Mouse (Mus musculus) urinary bladder, adult 18-20 months (tissue): ENCODE data around the gene Hmgb1.
A peak's percentile ranks its signal among the peaks of the same experiment; 100 is the strongest.

Source experiments
- DNase-seq, 2 experiments: peaks; one replicate each; pipeline ENCODE4 v3.0.0; 2022; ENCODE audit warnings: low spot score in 2 of 2, mixed read lengths in 2 of 2

Gene Hmgb1

DNA sequence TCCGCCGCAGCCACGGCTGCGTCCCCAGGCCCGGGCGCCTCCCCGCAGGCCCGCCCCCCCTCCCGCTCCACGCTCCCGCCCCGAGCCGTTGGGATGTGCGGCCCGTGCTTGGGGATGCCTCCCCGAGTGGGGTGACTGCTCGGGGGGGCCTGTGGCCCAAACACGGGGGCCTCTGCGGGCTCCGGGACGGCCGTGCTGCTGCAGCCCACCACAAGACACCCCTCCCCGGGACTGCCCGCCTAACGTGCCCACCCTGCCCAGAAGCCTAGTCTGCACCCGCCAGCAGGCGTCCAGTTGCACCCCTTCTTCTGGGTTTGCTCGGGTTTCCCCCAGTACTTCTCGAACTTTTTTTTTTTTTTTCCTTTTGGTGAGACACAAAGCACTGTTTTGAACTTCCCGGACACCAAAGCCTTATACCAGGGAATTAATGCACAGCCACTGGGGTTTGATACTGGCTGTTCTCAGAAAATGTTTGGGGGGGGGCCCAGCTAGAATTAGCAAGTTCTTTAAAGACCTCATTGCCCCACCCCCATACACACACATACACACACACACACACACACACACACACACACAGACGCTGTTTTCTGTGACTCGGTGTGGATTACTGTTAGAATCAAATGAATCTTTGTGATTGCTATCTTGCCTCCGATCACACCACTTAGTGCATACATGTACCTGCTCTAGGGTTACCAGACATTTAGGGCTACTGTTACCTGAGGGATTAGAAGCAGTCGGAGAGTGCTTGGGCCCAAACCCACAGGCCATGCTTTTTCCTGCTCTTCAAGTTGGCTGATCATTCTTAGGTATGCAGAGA, 130.7 kb downstream of the Hmgb1 start:
- no peak for DNase-seq

DNA sequence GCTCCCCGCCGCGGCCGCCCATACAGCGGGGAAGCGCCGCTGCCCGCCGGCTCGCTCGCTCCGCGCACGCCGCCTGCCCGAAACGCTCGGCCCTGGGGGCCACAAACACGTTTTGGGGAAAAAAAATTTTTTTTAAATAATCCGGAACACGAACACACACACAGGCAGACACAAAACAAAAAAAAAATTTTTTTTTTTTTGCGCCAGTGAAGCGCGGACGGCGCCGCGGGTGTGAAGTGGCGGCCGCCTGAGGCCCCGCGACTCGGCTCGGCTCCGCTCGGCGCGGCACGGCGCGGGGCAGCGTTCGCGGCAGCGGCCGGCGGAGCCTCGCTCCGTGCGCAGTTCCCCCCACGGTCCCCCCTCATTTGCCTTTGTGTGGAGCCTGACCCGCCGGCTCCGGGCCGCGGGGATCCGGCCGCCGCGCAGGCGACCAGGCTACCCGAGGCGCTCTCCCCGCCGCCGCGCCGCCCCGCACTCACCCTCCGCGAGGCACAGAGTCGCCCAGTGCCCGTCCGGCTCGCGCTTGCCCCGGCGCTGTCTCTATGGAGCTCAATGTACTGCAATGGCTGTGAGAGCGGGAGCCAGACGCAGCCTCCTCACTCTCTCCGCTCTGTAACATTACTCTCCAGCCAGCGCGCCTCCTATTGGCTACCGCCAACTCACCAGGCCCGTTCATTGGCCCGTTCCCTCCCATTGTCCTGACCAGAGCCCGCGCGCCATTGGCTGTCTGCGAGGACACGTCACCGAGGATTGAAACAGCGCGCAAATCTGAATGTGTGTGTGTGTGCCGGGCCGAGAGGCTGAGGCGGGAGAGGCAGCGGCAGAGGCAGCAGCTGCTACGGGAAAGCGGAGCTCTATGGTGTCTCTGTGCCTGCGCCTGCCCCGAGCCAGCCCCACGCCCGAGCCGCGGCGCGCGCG, 131.6 kb downstream of the Hmgb1 start:
- DNase-seq = peak; percentile 96 to 98

DNA sequence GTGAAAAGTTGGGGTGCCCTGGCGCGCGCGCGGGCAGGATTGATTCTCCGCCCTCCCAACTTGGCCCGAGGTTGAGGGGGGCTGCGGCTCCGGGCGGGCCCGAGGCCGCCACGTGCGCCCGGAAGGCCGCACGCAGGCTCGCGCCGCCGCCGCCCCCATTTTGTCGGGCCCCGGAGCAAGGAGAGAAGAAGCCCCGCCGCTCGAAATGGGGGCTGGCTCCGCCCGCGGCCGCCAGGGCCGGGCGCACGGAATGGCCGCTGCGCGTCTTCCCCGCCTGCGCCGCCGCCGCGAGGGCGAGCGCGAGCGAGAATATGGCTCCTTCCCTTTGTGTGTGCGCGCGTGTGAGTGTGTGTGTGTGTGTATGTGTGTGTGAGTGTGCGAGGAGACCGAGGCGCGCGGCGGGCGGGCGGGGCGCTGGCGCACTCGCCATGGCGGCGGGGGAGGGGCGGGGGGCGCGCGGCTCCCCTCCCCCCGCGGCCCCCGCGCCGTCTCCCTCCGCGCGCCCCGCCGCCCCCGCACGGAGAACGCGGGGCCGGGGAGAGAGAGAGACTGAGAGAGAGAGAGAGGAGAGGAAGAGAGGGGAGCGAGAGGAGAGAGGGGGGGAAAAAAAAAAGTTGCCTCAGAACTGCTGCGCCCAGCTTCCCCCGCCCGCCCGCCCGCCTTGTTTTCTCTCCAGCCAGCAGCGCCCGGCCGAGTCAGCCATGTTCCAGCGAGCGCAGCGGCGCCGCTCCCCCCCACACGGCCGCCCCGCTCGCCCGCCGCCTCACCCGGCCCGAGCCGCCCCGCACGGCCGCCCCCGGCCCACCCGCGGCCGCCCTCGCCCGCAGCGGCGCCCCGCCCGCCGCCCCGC, 132.5 kb downstream of the Hmgb1 start:
- peak; percentile 67 to 75 for DNase-seq

DNA sequence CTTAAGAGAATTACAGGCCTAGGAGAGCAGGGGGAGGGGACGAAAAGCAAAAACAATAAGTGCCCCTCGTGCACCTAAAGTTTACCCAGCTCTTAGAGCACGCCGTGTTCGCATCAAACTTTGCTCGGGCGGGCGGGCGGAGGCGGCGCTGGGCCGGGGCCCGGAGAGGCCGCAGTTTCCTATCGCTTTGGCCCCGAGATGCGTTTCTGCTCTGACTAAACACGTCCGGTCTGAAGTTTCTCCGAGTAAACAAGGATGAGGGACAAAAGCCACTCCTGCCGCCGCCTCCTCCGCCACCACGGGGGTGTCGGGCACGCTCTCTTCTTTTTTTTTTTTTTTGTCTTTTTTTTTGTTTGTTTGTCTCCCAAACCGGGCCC, 133.1 kb downstream of the Hmgb1 start:
- DNase-seq = peak in 1 of 2 experiments; percentile 55

DNA sequence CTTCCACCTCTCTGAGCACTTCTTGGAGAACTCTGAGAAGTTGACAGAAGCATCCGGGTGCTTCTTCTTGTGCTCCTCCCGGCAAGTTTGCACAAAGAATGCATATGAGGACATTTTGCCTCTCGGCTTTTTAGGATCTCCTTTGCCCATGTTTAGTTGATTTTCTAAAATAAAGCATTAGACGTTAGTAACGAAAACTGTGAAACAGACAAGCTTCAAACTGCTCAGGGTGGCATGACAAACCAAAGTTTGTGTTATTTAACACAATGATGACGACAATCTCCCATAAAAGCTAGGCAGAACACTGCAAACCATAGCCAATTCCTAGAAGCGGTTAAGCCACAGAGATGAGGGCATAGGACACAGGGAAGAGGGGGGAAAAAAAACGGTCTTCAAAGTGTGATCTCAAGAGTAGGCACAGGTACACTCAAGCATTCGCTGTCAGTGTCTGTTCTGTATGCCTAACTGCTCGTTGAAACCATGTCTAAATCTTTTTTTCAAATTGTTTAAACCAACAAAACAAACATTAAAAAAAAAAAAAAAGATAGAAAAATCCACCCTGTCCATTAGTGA, 133.6 kb downstream of the Hmgb1 start:
- DNase-seq = no peak

DNA sequence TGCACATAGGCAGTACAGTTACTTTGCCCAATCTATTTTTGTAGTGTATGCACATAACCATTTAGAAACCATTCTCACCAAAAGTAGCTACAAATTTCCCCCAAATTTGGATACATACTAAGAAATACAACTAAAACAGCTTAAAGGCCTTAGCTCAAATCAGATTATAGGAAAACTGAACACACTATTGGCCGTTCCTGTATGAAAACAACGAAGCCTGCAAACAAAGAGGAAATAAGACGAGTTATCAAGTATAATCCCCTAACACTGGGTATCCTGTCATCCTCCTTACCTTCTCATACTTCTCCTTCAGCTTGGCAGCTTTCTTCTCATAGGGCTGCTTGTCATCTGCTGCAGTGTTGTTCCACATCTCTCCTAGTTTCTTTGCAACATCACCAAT, 134.9 kb downstream of the Hmgb1 start:
- no peak for DNase-seq

DNA sequence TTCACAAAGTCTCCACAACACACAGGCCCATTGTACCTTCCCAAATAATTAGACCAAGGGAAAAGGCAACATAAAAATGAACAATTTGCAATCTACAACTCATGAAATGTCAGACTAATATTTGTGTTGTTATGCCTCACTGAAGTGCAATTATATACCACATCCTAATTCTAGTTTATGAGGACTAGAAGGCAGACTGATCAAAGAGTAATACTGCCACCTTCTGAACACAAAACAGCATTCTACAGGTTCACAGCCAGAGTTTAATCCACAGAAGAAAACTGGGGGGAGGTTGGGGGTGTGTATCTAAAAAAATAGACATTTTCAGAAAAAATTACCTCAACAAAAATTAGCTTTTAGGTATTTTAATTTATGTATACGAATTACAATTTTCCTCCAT, 135.3 kb downstream of the Hmgb1 start:
- no peak for DNase-seq

DNA sequence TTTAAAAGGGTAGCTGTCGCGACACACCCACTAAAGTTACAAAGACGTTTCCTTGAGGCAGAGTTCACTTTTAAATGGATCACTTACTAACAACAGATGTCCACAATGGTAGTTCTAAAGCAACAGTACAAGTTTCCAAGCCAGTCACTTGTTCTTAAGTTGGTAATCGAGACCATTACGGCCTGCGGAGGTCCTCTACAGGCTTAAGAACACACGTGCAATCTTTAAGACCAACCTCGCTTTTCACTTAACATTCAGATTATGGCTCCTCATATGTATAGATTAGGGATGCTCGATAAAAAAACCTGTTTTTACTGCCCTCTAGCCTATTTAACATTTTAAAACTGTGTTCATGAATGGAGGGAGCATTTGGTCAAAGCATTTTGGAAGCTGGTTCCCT, 137.6 kb downstream of the Hmgb1 start:
- no peak for DNase-seq

DNA sequence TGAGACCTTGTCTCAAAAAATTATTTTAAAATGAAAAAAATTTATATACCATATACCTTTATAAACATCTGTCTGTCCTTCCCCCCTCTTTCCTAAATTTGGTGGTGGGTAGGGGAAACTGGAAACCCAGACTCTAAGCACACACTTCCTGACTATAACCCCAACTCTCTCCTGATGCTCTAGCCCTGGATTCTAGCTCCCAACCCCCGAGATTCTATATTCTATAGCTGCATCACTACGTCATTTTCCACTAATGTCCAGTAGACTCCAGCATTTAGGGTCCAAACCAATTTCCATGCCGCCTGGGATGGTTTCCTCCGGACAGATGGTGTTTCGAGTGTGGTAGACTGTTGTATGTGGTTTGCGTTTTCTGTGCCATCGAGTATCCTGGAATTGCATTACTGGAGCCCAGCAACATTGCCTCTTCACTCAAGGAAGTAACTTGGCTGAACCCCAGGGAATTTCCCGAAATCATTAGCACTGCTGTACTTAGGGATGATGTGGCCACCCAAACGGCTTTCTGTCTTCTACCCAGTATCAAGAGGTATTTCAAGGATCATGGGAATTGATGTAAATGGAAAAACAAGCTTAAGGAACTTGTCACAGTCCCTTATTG, 138.7 kb downstream of the Hmgb1 start:
- DNase-seq = no peak

DNA sequence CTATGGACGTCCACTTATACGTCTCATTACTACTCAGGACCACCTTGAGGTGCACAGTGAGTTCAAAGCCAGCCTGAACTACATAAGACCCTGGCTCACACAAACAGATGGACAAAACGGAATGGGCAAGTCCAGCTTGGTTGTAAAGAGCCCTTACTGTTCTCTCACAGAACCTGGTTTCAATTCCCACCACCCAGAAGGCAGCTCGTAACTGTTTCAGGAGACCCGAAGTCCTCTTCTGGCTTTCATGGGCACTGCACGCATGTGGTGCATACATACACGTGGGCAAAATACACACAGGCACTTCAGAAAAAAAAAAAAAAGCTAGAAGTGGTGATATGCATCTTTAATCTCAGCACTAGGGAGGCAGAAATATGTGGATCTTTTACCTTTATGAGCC, 139.2 kb downstream of the Hmgb1 start:
- DNase-seq = no peak

DNA sequence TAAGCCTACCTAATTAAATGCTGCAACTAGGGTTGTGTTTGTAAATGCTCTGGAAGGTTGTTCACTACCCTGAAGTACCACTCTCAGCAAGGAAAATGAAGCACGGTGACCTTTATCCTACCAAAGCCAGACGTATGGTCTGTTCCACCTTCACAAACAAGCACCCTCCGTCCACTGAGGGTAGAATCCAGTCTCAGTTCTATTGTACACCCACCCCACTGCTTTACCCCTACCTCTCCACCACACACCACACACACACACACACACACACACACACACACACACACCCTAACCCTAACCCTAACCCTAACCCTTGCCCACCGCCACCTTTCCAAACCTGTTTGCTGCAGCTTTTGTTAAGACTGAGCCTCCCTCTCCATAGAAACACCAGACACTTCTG, 140.2 kb downstream of the Hmgb1 start:
- DNase-seq = no peak

DNA sequence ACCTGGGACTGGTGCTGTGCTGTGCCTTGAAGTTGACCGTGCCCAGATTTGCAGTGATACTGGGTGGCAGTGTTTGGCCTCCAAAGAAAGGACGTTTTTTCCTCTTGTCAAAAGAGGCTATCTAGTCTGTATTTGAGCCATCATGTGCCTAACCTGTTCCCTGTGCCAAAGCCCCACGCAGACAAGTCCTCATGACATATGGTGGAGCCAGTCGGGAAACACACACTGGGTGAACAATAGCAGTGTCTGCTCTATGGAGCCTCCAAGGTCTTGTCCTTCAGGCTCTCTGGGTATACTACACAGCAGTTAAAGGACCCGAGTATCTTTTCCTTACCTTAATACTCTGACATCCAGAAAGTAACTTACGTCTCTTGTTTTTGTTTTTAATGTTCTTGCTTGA, 141.0 kb downstream of the Hmgb1 start:
- no peak for DNase-seq

DNA sequence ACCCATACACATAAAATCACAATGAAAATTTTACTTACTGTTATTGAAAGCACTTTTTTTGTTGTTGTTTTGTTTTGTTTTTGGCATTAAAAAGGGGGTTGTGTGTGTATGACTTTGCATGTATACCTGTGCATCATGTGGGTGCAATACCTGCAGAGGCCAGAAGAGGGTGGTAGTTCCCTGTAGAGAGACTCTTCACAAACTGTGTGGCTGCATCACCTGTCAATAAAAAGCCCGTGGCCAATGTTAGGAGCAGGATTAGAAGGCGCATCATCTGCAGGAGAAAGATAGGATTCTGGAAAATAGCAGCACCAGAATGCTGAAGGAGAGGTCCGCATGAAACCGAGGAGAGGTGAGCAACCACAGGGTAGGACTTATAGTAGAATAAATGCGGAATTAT, 144.5 kb downstream of the Hmgb1 start:
- no peak for DNase-seq

DNA sequence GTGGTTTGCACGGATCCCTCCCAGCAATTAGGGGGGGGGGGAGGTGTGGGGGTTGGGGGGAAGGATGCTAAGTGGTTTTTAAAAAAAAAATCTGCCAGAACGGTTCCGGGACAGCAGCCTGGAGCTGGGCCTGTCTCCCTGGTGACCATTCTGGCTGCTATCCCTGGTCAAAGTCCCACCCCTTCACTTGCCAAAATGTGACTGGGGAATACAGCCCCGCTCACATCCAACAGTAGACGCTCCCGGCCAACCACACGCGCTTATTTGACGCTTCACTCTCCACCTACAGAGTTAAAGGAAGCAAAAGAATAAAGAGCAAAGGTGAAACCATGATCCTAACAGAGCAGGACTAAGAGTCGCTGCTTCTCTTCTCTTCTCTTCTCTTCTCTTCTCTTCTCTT, 146.6 kb downstream of the Hmgb1 start:
- DNase-seq = no peak

DNA sequence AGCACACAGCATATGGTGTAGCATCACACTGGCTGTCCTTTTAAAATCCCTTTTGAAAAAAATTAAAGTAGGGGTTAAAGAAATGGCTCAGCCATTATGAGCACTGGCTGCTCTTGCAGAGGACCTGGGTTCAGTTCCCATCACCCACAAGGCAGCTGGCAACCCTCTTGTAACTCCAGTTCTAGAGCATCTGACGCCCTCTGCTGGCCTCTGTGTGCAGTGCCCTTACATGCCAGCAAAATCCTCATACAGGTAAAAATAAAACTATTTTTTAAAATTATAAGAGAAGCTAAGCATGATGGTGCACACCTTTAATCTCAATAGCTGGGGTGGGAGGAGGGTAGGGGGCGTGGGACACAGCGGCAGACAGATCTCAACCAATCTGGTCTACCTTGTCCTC, 147.4 kb downstream of the Hmgb1 start:
- DNase-seq = no peak

DNA sequence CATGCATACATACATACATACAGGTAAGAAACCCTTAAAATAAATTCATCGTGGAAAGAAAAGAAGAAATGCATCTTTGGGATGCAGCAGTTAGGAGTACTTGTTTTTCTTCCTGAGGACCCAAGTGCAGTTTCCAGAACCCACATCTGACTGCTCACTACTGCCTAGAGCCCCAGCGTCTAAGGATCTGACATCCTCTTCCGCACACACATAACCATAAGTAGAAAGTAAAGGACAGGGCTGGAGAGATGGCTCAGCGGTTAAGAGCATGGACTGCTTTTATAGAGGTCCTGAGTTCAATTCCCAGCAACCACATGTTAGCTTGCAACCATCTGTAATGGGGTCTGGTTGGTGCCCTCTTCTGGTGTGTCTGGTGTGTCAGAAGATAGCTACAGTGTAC, 151.9 kb downstream of the Hmgb1 start:
- no peak for DNase-seq

DNA sequence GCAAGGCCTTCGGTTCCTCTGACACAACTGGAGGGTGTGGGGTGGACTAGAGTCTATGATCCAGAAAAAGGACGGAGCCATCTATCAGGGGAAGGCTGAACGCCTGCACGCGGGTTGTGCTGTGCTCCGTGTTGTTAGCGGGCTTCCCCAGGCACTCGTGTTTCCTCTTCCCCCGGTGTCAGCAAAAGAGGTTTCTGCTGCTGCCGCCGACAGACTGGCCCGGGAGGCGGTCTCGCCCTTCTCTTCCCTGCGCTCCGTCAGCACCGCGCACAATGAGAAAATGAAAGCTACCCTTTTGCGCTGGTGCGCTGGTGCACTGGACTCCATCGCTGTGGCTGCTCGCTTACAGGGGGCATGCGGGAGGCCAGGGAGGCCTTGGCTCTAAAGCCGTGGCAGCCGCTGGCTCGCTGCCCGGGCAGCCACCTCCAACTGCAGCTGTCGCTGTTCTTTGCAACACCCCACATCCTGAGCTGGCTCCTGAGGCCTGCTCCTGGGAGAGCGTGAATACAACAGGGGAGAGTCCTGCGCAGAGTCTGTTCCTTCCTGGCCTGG, 153.0 kb downstream of the Hmgb1 start:
- DNase-seq = peak in 1 of 2 experiments; percentile 45

DNA sequence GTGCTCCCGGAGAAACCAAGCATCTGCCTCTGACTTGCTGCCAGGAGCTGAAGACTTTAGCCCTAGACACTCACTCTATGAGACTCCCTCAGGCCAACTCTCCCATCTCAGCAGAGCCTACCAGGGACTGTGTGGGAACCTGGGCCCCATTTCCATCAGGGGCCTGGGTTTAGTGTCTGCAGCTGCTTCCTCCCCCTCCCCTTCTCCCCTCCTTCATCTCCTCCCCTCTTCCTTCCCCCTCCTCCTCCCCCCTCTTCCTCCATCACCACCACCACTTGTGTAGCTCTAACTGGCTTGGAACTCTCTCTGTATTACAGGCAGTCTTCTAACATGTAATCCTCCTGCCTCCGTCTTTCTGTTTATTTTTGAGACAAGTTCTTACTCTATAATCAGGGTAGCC, 154.2 kb downstream of the Hmgb1 start:
- DNase-seq = no peak

DNA sequence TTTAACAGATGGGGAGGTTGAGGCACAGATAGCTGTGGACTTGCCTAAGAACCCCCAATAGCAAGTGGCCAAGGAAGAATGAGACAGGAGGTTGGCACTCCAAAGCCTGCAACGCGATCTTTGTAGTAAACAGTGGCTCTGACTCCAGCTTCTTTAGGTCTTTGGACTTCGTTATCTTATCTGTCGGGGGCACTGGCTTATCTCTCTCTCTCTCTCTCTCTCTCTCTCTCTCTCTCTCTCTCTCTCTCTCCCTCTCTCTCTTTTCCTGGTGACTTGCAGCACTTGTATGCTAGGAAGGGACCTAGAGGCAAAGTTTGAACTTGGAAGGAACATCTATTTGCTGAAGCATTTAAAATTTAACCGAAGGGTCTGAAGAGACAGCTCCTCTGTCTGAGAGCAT, 155.9 kb downstream of the Hmgb1 start:
- DNase-seq = no peak

DNA sequence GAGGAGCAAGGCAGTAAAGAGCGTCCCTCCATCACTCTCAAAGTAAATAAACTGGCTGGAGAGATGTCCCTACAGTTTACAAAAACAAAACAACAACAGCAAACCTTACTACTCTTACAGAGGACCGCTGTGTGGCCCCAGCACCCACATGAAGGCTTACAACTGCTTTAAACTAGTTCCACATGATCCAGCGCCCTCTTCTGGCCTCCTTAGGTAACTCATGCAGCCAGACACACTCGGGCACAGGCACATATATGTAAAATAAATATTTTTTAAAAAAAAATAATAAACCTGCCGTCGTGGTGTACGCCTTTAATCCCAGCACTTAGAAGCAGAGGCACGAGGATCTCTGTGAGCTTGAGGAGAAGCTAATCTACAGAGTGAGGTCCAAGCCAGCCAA, 156.9 kb downstream of the Hmgb1 start:
- no peak for DNase-seq

DNA sequence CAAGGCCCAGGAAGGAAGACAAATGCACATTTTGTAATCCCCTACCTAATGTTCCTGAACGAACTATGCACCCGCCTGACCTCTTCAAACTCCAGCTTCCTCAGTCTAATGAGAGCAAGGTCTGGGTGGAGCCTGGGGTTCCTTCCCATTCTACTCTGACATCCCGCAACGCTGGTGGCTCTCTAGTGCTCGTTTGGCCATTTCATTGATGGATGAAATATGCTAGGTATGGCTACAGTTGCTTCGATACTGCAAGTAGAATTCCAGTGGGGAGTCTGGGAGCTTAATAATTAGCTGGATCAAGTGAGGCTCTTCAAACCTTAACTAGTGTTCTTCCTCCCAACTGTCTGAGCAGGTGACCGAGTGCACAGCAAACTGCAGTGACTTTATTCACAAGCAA, 163.2 kb downstream of the Hmgb1 start:
- DNase-seq = no peak
